Mouse (Mus musculus): ENCODE measurements around the gene Naip5. TPM values are rescaled to one million over a fixed set of nuclear protein-coding genes. Genes with fewer than 3 reads are reported as not detected.
A peak's percentile ranks its signal among the peaks of the same experiment; 100 is the strongest.
"Not testable (repeated sequence)": the region's sequence is repeated elsewhere in the genome, so short reads cannot be mapped to it uniquely, and the experiment has no call there.

The Naip5 gene
- polyA plus RNA-seq, 1 experiment from 2014 or later = 0.43 TPM

GRCm38 (mm10) chr13:100210540-100210939 lies 35.6 kb downstream of the Naip5 start:
- Histone ChIP-seq H3K4me2 (replicated peaks; ENCODE audit: low read depth, low read length) (no peak overlapping the region), H3K27me3 (ENCODE audit: control insufficient read depth, insufficient read depth, low read length) (no peaks in the 10 kb centered on the region), H3K27ac (ENCODE audit: low read depth, low read length) (no peak overlapping the region), H3K36me3 (ENCODE audit: control insufficient read depth, insufficient read depth, low read length) (no peaks in the 10 kb centered on the region), H3K4me3 (ENCODE audit: low read length) (no peak overlapping the region), H3K9me3 (ENCODE audit: control insufficient read depth, low read length) (no peaks in the 10 kb centered on the region), H3K9ac (ENCODE audit: low read depth, low read length) (no peak overlapping the region), H3K4me1 (ENCODE audit: control insufficient read depth, insufficient read depth, low read length) (no peaks in the 10 kb centered on the region)
- WGBS = 26% methylated on average over 8 of the region's 8 CpGs
- peak; percentile 55; the same call in 1 of the 2 replicates for ATAC-seq (ENCODE audit: low FRiP score, low TSS enrichment)

- Histone ChIP-seq H3K4me3 (ENCODE audit: low read length) (no peak overlapping the region), H3K4me2 (replicated peaks; ENCODE audit: low read depth, low read length) (no peak overlapping the region), H3K9ac (ENCODE audit: low read depth, low read length) (no peak overlapping the region), H3K9me3 (ENCODE audit: control insufficient read depth, low read length) (no peaks in the 10 kb centered on the region), H3K27me3 (ENCODE audit: control insufficient read depth, insufficient read depth, low read length) (no peaks in the 10 kb centered on the region), H3K27ac (ENCODE audit: low read depth, low read length) (no peak overlapping the region), H3K36me3 (ENCODE audit: control insufficient read depth, insufficient read depth, low read length) (no peaks in the 10 kb centered on the region), H3K4me1 (ENCODE audit: control insufficient read depth, insufficient read depth, low read length) (no peaks in the 10 kb centered on the region)
- WGBS = 97% methylated on average over 1 of the region's 1 CpGs
- ATAC-seq (ENCODE audit: low FRiP score, low TSS enrichment) = no peak
Observed at GRCm38 (mm10) chr13:100203319-100203718, 42.8 kb downstream of the Naip5 start.

GRCm38 (mm10) chr13:100201659-100202333 lies 44.3 kb downstream of the Naip5 start, which contains the start of gene Naip2:
Gene Naip2, minus strand, starts transcription at chr13:100202092.
- H3K27me3 ChIP-seq (ENCODE audit: control insufficient read depth, insufficient read depth, low read length); H3K9me3 ChIP-seq (ENCODE audit: control insufficient read depth, low read length); ATAC-seq (ENCODE audit: low FRiP score, low TSS enrichment); H3K4me3 ChIP-seq (ENCODE audit: low read length); H3K4me1 ChIP-seq (ENCODE audit: control insufficient read depth, insufficient read depth, low read length); H3K27ac ChIP-seq (ENCODE audit: low read depth, low read length); H3K4me2 ChIP-seq (replicated peaks; ENCODE audit: low read depth, low read length); H3K36me3 ChIP-seq (ENCODE audit: control insufficient read depth, insufficient read depth, low read length); H3K9ac ChIP-seq (ENCODE audit: low read depth, low read length): not testable (repeated sequence)
- 74% methylated on average over 3 of the region's 3 CpGs for WGBS

- no peak overlapping the region for H3K27ac ChIP-seq (ENCODE audit: low read depth, low read length)
- no peaks in the 10 kb centered on the region for H3K36me3 ChIP-seq (ENCODE audit: control insufficient read depth, insufficient read depth, low read length)
- no peak overlapping the region for H3K4me2 ChIP-seq (replicated peaks; ENCODE audit: low read depth, low read length)
- H3K4me1 ChIP-seq (ENCODE audit: control insufficient read depth, insufficient read depth, low read length) = no peaks in the 10 kb centered on the region
- H3K4me3 ChIP-seq (ENCODE audit: low read length) = no peak overlapping the region
- no peak overlapping the region for H3K9ac ChIP-seq (ENCODE audit: low read depth, low read length)
- H3K27me3 ChIP-seq (ENCODE audit: control insufficient read depth, insufficient read depth, low read length) = no peaks in the 10 kb centered on the region
- no peak for ATAC-seq (ENCODE audit: low FRiP score, low TSS enrichment)
- H3K9me3 ChIP-seq (ENCODE audit: control insufficient read depth, low read length) = no peaks in the 10 kb centered on the region
Observed at GRCm38 (mm10) chr13:100200778-100201177, 45.3 kb downstream of the Naip5 start.

GRCm38 (mm10) chr13:100195421-100195820 lies 50.7 kb downstream of the Naip5 start:
- Histone ChIP-seq H3K4me2 (replicated peaks; ENCODE audit: low read depth, low read length) (no peak overlapping the region), H3K4me3 (ENCODE audit: low read length) (no peak overlapping the region), H3K27ac (ENCODE audit: low read depth, low read length) (no peak overlapping the region), H3K9ac (ENCODE audit: low read depth, low read length) (no peak overlapping the region), H3K27me3 (ENCODE audit: control insufficient read depth, insufficient read depth, low read length) (no peaks in the 10 kb centered on the region), H3K9me3 (ENCODE audit: control insufficient read depth, low read length) (no peaks in the 10 kb centered on the region), H3K36me3 (ENCODE audit: control insufficient read depth, insufficient read depth, low read length) (no peaks in the 10 kb centered on the region), H3K4me1 (ENCODE audit: control insufficient read depth, insufficient read depth, low read length) (no peaks in the 10 kb centered on the region)
- 69% methylated on average over 3 of the region's 3 CpGs for WGBS
- no peak for ATAC-seq (ENCODE audit: low FRiP score, low TSS enrichment)

GRCm38 (mm10) chr13:100183111-100183510 lies 63.0 kb downstream of the Naip5 start:
- not testable (repeated sequence) for H3K27me3 ChIP-seq (ENCODE audit: control insufficient read depth, insufficient read depth, low read length); H3K4me1 ChIP-seq (ENCODE audit: control insufficient read depth, insufficient read depth, low read length)

GRCm38 (mm10) chr13:100174360-100174759 lies 71.8 kb downstream of the Naip5 start:
- not testable (repeated sequence) for H3K4me2 ChIP-seq (replicated peaks; ENCODE audit: low read depth, low read length); ATAC-seq (ENCODE audit: low FRiP score, low TSS enrichment); H3K4me3 ChIP-seq (ENCODE audit: low read length); H3K27ac ChIP-seq (ENCODE audit: low read depth, low read length); H3K4me1 ChIP-seq (ENCODE audit: control insufficient read depth, insufficient read depth, low read length); H3K9me3 ChIP-seq (ENCODE audit: control insufficient read depth, low read length); H3K27me3 ChIP-seq (ENCODE audit: control insufficient read depth, insufficient read depth, low read length); H3K36me3 ChIP-seq (ENCODE audit: control insufficient read depth, insufficient read depth, low read length); H3K9ac ChIP-seq (ENCODE audit: low read depth, low read length)
- WGBS = 63% methylated on average over 3 of the region's 5 CpGs

More at GRCm38 (mm10) chr13:100183111-100183510, 63.0 kb downstream of the Naip5 start:
- H3K4me2 ChIP-seq (replicated peaks; ENCODE audit: low read depth, low read length); H3K9ac ChIP-seq (ENCODE audit: low read depth, low read length); H3K36me3 ChIP-seq (ENCODE audit: control insufficient read depth, insufficient read depth, low read length); ATAC-seq (ENCODE audit: low FRiP score, low TSS enrichment); H3K9me3 ChIP-seq (ENCODE audit: control insufficient read depth, low read length); H3K4me3 ChIP-seq (ENCODE audit: low read length); H3K27ac ChIP-seq (ENCODE audit: low read depth, low read length): not testable (repeated sequence)

- H3K9ac ChIP-seq (ENCODE audit: low read depth, low read length); H3K9me3 ChIP-seq (ENCODE audit: control insufficient read depth, low read length); H3K4me3 ChIP-seq (ENCODE audit: low read length); ATAC-seq (ENCODE audit: low FRiP score, low TSS enrichment); H3K36me3 ChIP-seq (ENCODE audit: control insufficient read depth, insufficient read depth, low read length); H3K4me2 ChIP-seq (replicated peaks; ENCODE audit: low read depth, low read length); H3K27ac ChIP-seq (ENCODE audit: low read depth, low read length); H3K27me3 ChIP-seq (ENCODE audit: control insufficient read depth, insufficient read depth, low read length); H3K4me1 ChIP-seq (ENCODE audit: control insufficient read depth, insufficient read depth, low read length): not testable (repeated sequence)
- WGBS = 30% methylated on average over 2 of the region's 2 CpGs
Observed at GRCm38 (mm10) chr13:100166378-100166777, 79.7 kb downstream of the Naip5 start.

- not testable (repeated sequence) for H3K4me3 ChIP-seq (ENCODE audit: low read length); H3K27ac ChIP-seq (ENCODE audit: low read depth, low read length); H3K9ac ChIP-seq (ENCODE audit: low read depth, low read length); H3K4me1 ChIP-seq (ENCODE audit: control insufficient read depth, insufficient read depth, low read length); H3K27me3 ChIP-seq (ENCODE audit: control insufficient read depth, insufficient read depth, low read length); H3K36me3 ChIP-seq (ENCODE audit: control insufficient read depth, insufficient read depth, low read length); H3K9me3 ChIP-seq (ENCODE audit: control insufficient read depth, low read length); H3K4me2 ChIP-seq (replicated peaks; ENCODE audit: low read depth, low read length); ATAC-seq (ENCODE audit: low FRiP score, low TSS enrichment)
Observed at GRCm38 (mm10) chr13:100162467-100162866, 83.7 kb downstream of the Naip5 start.
